ENCODE assay signal across 8 mouse cellular contexts in the genomic region with DNA sequence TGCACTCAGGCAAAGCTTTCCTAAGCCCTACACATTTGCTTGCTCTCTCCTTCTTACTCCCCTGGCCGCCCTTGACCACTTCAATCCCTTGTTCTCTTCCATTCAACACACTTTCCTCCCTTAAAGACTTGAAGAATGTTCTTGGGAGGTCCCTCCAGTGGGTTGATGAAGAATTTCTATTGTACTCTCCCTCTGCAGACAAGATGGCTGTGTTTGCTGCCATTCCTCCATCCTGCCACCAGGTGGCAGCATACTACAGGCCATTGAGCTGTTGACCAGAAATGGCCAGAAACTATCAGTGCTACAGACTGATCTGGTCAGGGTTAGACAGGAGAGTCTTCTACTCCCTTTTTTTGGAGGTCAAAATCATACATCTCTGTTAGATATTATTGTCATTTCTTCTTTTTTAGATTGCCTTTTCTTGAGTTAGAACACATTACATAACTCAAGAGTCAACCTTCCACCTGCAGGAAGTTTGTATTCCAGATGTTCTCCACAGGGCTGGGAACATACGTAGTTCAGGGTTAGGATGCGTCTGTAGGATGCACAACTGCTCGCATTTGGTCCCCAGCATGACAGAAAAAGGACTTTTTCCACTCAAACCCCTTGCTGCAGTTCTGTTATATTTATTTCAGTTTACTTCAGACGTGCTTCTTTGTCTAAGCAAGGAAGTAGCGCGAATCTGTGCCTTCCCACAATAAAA. TPM values are rescaled to one million over a fixed set of nuclear protein-coding genes. Genes with fewer than 3 reads are reported as not detected.
A peak's percentile ranks its signal among the peaks of the same experiment; 100 is the strongest.
DNase-seq lines count a peak whose midpoint lies in the region; ATAC-seq lines count a peak whose summit lies in the region.

No protein-coding gene starts in this region.

- no peaks in the 10 kb centered on the region for H3K36me3 ChIP-seq in embryonic facial prominence, embryonic 12.5 days
- no peaks in the 10 kb centered on the region for H3K36me3 ChIP-seq in kidney, embryonic 15.5 days
- H3K36me3 ChIP-seq in limb, embryonic 15.5 days: peaks cover 3% of the 10 kb centered on the region; the same call in 1 of the 2 replicates

- H3K9ac ChIP-seq in embryonic facial prominence, embryonic 12.5 days: no peak overlapping the region
- H3K9ac ChIP-seq in kidney, embryonic 15.5 days: no peak overlapping the region
- no peak overlapping the region for H3K9ac ChIP-seq in limb, embryonic 15.5 days

- no peak overlapping the region for H3K4me3 ChIP-seq in embryonic facial prominence, embryonic 12.5 days
- no peak overlapping the region for H3K4me3 ChIP-seq in kidney, embryonic 15.5 days (replicated peaks)
- no peak overlapping the region for H3K4me3 ChIP-seq in limb, embryonic 15.5 days

- H3K4me2 ChIP-seq in embryonic facial prominence, embryonic 12.5 days (replicated peaks): no peak overlapping the region
- no peak overlapping the region for H3K4me2 ChIP-seq in kidney, embryonic 15.5 days
- no peak overlapping the region for H3K4me2 ChIP-seq in limb, embryonic 15.5 days

- H3K27ac ChIP-seq in embryonic facial prominence, embryonic 12.5 days: no peak overlapping the region
- H3K27ac ChIP-seq in kidney, embryonic 15.5 days: no peak overlapping the region
- H3K27ac ChIP-seq in limb, embryonic 15.5 days: no peak overlapping the region

- H3K4me1 ChIP-seq in embryonic facial prominence, embryonic 12.5 days: no peaks in the 10 kb centered on the region
- H3K4me1 ChIP-seq in kidney, embryonic 15.5 days: peaks cover 9% of the 10 kb centered on the region; the same call in 1 of the 2 replicates
- no peaks in the 10 kb centered on the region for H3K4me1 ChIP-seq in limb, embryonic 15.5 days

- 70% methylated on average over 7 of the region's 7 CpGs for WGBS in embryonic facial prominence, embryonic 12.5 days
- WGBS in kidney, embryonic 15.5 days: 73% methylated on average over 7 of the region's 7 CpGs
- WGBS in limb, embryonic 15.5 days: 70% methylated on average over 7 of the region's 7 CpGs

- no peaks in the 10 kb centered on the region for H3K9me3 ChIP-seq in embryonic facial prominence, embryonic 12.5 days
- H3K9me3 ChIP-seq in kidney, embryonic 15.5 days (replicated peaks): no peaks in the 10 kb centered on the region; the same call in 1 of the 2 replicates
- H3K9me3 ChIP-seq in limb, embryonic 15.5 days: no peaks in the 10 kb centered on the region

- ATAC-seq in embryonic facial prominence, embryonic 12.5 days (ENCODE audit: insufficient number of reproducible peaks, insufficient read depth, low FRiP score, low TSS enrichment): 0 out of 2 replicates have a peak, but pooled peaks have one; percentile 35
- peak; percentile 72 for ATAC-seq in kidney, embryonic 15.5 days (replicated peaks; ENCODE audit: low FRiP score)
- ATAC-seq in limb, embryonic 15.5 days (ENCODE audit: insufficient number of reproducible peaks, low FRiP score, low TSS enrichment, low read depth): peak; percentile 48; the same call in 1 of the 2 replicates
- ATAC-seq in monocyte, adult 5-6 weeks (replicated peaks; ENCODE audit: insufficient number of reproducible peaks, low FRiP score, low TSS enrichment, poor library complexity, severe bottlenecking): peak; percentile 93

- H3K27me3 ChIP-seq in embryonic facial prominence, embryonic 12.5 days: no peaks in the 10 kb centered on the region
- no peaks in the 10 kb centered on the region for H3K27me3 ChIP-seq in kidney, embryonic 15.5 days
- no peaks in the 10 kb centered on the region for H3K27me3 ChIP-seq in limb, embryonic 15.5 days

- peak; percentile 70 for DNase-seq in A20 (ENCODE audit: low read depth, low spot score)
- DNase-seq in adrenal gland, postnatal 36 days: peak; percentile 81 to 82
- DNase-seq in heart, adult 8-10 months (ENCODE audit: low spot score): peak; percentile 79
- peak; percentile 64 to 72 for DNase-seq in spleen, postnatal 36 days (ENCODE audit: low spot score in 2 of 2)

RNA-seq across cellular contexts. Expression of a gene that starts 16.1 kb away (rescaled TPM):
- 10 to 100 TPM; 35.0 to 41.2 TPM for total RNA-seq in adrenal gland, postnatal 36 days (2021)
- polyA plus RNA-seq in embryonic facial prominence, embryonic 12.5 days (2016; fragmentation: Nextera tagmentation; extraction: Ambion mirVana): 31.1 and 33.6 TPM in 2 replicates
- 10 to 100 TPM in 2 of 4 experiments, 1 to 10 TPM in 2; 7.5 to 12.4 (median 10.9) TPM for total RNA-seq in heart, adult 8-10 months (2022)
- polyA plus RNA-seq in kidney, embryonic 15.5 days (2015; fragmentation: Nextera tagmentation; extraction: Ambion mirVana): 38.9 and 41.5 TPM in 2 replicates
- polyA plus RNA-seq in limb, embryonic 15.5 days (2015; fragmentation: Nextera tagmentation; extraction: Ambion mirVana): 41.6 and 43.9 TPM in 2 replicates
- 4.5 to 9.3 TPM (median 6.5 TPM) in 3 replicates for total RNA-seq in monocyte, adult 5-6 weeks (2017)

RNA-seq across cellular contexts. Expression of a gene that starts 24.8 kb away (rescaled TPM):
- 10 to 100 TPM; 38.5 to 39.2 TPM for total RNA-seq in adrenal gland, postnatal 36 days (2021)
- polyA plus RNA-seq in embryonic facial prominence, embryonic 12.5 days (2016; fragmentation: Nextera tagmentation; extraction: Ambion mirVana): 0.90 and 1.0 TPM in 2 replicates
- 1 to 10 TPM; 1.2 to 2.7 (median 2.0) TPM for total RNA-seq in heart, adult 8-10 months (2022)
- 1.6 and 1.7 TPM in 2 replicates for polyA plus RNA-seq in kidney, embryonic 15.5 days (2015; fragmentation: Nextera tagmentation; extraction: Ambion mirVana)
- 1.1 and 1.3 TPM in 2 replicates for polyA plus RNA-seq in limb, embryonic 15.5 days (2015; fragmentation: Nextera tagmentation; extraction: Ambion mirVana)
- 0.11 to 1.0 TPM in 2 of 3 replicates, not detected in the other for total RNA-seq in monocyte, adult 5-6 weeks (2017)

Comparison
In these comparisons a context has a peak if more than half of its experiments do, and no peak if none do; other contexts are left out.
1. ATAC-seq: peak in every context shown above with its lines; median percentile 93 in monocyte, adult 5-6 weeks; 72 in kidney, embryonic 15.5 days; 48 in limb, embryonic 15.5 days; 35 in embryonic facial prominence, embryonic 12.5 days.
2. RNA of a gene that starts 24.8 kb away (total RNA-seq): 38.5 to 39.2 TPM in adrenal gland, postnatal 36 days; 1.2 to 2.7 TPM in heart, adult 8-10 months and 0.11 to 1.0 TPM in monocyte, adult 5-6 weeks; every median in the first group is over 10 times any median in the second.
3. Peak in every context shown above with its lines, with median percentiles within 50 percentile points of each other: DNase-seq.